Mouse (Mus musculus): ENCODE measurements around the gene Tnr. TPM values are rescaled to one million over a fixed set of nuclear protein-coding genes. Genes with fewer than 3 reads are reported as not detected.

Gene Tnr
- total and polyA plus RNA-seq, 2 experiments = not detected

- no peak overlapping the region for H3K4me3 ChIP-seq (ENCODE audit: insufficient read depth, low read depth, low read length)
- H3K27ac ChIP-seq (replicated peaks; ENCODE audit: insufficient read depth, low read depth, low read length) = no peak overlapping the region
- H3K4me1 ChIP-seq (ENCODE audit: control insufficient read depth, insufficient read depth, low read length) = no peaks in the 10 kb centered on the region
- DNase-seq (ENCODE audit: extremely low read depth, low read depth, low spot score) = no peak
- H3K79me2 ChIP-seq (ENCODE audit: control insufficient read depth, insufficient read depth, low read length) = no peaks in the 10 kb centered on the region
- TF ChIP-seq POLR2A (IDR thresholded peaks at IDR 0.05; ENCODE audit: extremely low read depth, insufficient read depth, low read length) (no peak), CTCF (IDR thresholded peaks at IDR 0.05; ENCODE audit: low read depth, low read length) (no peak)
- no peak overlapping the region for H3K9ac ChIP-seq (ENCODE audit: low read depth, low read length)
- H3K27me3 ChIP-seq (ENCODE audit: control insufficient read depth, insufficient read depth, low read length) = no peaks in the 10 kb centered on the region; the same call in 1 of the 2 replicates
- no peaks in the 10 kb centered on the region for H3K36me3 ChIP-seq (ENCODE audit: control insufficient read depth, insufficient read depth, low read length)
- 86% methylated on average over 2 of the region's 2 CpGs for WGBS
These were observed 157.7 kb downstream of the Tnr start for GRCm38 (mm10) chr1:159681252-159681651.

GRCm38 (mm10) chr1:159686476-159687231 is 163.1 kb downstream of the Tnr start:
- DNase-seq (ENCODE audit: extremely low read depth, low read depth, low spot score) = no peak

GRCm38 (mm10) chr1:159696717-159697116 is 173.1 kb downstream of the Tnr start:
- WGBS = 59% methylated on average over 4 of the region's 4 CpGs
- Histone ChIP-seq H3K4me3 (ENCODE audit: insufficient read depth, low read depth, low read length) (no peak overlapping the region), H3K79me2 (ENCODE audit: control insufficient read depth, insufficient read depth, low read length) (no peaks in the 10 kb centered on the region), H3K27me3 (ENCODE audit: control insufficient read depth, insufficient read depth, low read length) (no peaks in the 10 kb centered on the region), H3K9ac (ENCODE audit: low read depth, low read length) (no peak overlapping the region), H3K4me1 (ENCODE audit: control insufficient read depth, insufficient read depth, low read length) (no peaks in the 10 kb centered on the region), H3K36me3 (ENCODE audit: control insufficient read depth, insufficient read depth, low read length) (no peaks in the 10 kb centered on the region), H3K27ac (replicated peaks; ENCODE audit: insufficient read depth, low read depth, low read length) (no peak overlapping the region)
- DNase-seq (ENCODE audit: extremely low read depth, low read depth, low spot score) = no peak
- no peak for TF ChIP-seq CTCF (IDR thresholded peaks at IDR 0.05; ENCODE audit: low read depth, low read length)
- TF ChIP-seq POLR2A (IDR thresholded peaks at IDR 0.05; ENCODE audit: extremely low read depth, insufficient read depth, low read length) = no peak

More at GRCm38 (mm10) chr1:159686476-159687231, 163.1 kb downstream of the Tnr start:
- Histone ChIP-seq H3K9ac (ENCODE audit: low read depth, low read length) (no peak overlapping the region), H3K4me3 (ENCODE audit: insufficient read depth, low read depth, low read length) (no peak overlapping the region), H3K79me2 (ENCODE audit: control insufficient read depth, insufficient read depth, low read length) (no peaks in the 10 kb centered on the region), H3K27ac (replicated peaks; ENCODE audit: insufficient read depth, low read depth, low read length) (no peak overlapping the region), H3K27me3 (ENCODE audit: control insufficient read depth, insufficient read depth, low read length) (no peaks in the 10 kb centered on the region; the same call in 1 of the 2 replicates), H3K4me1 (ENCODE audit: control insufficient read depth, insufficient read depth, low read length) (no peaks in the 10 kb centered on the region), H3K36me3 (ENCODE audit: control insufficient read depth, insufficient read depth, low read length) (no peaks in the 10 kb centered on the region)
- no peak for TF ChIP-seq POLR2A (IDR thresholded peaks at IDR 0.05; ENCODE audit: extremely low read depth, insufficient read depth, low read length)
- no peak for TF ChIP-seq CTCF (IDR thresholded peaks at IDR 0.05; ENCODE audit: low read depth, low read length)
- WGBS = 66% methylated on average over 9 of the region's 9 CpGs

GRCm38 (mm10) chr1:159702038-159702437 is 178.5 kb downstream of the Tnr start:
- no peak overlapping the region for H3K4me3 ChIP-seq (ENCODE audit: insufficient read depth, low read depth, low read length)
- H3K27ac ChIP-seq (replicated peaks; ENCODE audit: insufficient read depth, low read depth, low read length) = no peak overlapping the region
- no peaks in the 10 kb centered on the region for H3K27me3 ChIP-seq (ENCODE audit: control insufficient read depth, insufficient read depth, low read length)
- H3K9ac ChIP-seq (ENCODE audit: low read depth, low read length) = no peak overlapping the region
- TF ChIP-seq POLR2A (IDR thresholded peaks at IDR 0.05; ENCODE audit: extremely low read depth, insufficient read depth, low read length) (no peak), CTCF (IDR thresholded peaks at IDR 0.05; ENCODE audit: low read depth, low read length) (no peak)
- H3K4me1 ChIP-seq (ENCODE audit: control insufficient read depth, insufficient read depth, low read length) = no peaks in the 10 kb centered on the region
- no peaks in the 10 kb centered on the region for H3K79me2 ChIP-seq (ENCODE audit: control insufficient read depth, insufficient read depth, low read length)
- no peak for DNase-seq (ENCODE audit: extremely low read depth, low read depth, low spot score)
- no peaks in the 10 kb centered on the region for H3K36me3 ChIP-seq (ENCODE audit: control insufficient read depth, insufficient read depth, low read length)
- WGBS = 87% methylated on average over 9 of the region's 9 CpGs

- H3K9ac ChIP-seq (ENCODE audit: low read depth, low read length) = no peak overlapping the region
- WGBS = 89% methylated on average over 3 of the region's 3 CpGs
- DNase-seq (ENCODE audit: extremely low read depth, low read depth, low spot score) = no peak
- no peak overlapping the region for H3K4me3 ChIP-seq (ENCODE audit: insufficient read depth, low read depth, low read length)
- H3K27ac ChIP-seq (replicated peaks; ENCODE audit: insufficient read depth, low read depth, low read length) = no peak overlapping the region
- H3K79me2 ChIP-seq (ENCODE audit: control insufficient read depth, insufficient read depth, low read length) = no peaks in the 10 kb centered on the region
- no peaks in the 10 kb centered on the region for H3K27me3 ChIP-seq (ENCODE audit: control insufficient read depth, insufficient read depth, low read length)
- H3K4me1 ChIP-seq (ENCODE audit: control insufficient read depth, insufficient read depth, low read length) = no peaks in the 10 kb centered on the region
- no peak for TF ChIP-seq POLR2A (IDR thresholded peaks at IDR 0.05; ENCODE audit: extremely low read depth, insufficient read depth, low read length)
- TF ChIP-seq CTCF (IDR thresholded peaks at IDR 0.05; ENCODE audit: low read depth, low read length) = no peak
- H3K36me3 ChIP-seq (ENCODE audit: control insufficient read depth, insufficient read depth, low read length) = no peaks in the 10 kb centered on the region
These were observed 181.4 kb downstream of the Tnr start for GRCm38 (mm10) chr1:159704925-159705324.

- DNase-seq (ENCODE audit: extremely low read depth, low read depth, low spot score) = no peak
- no peaks in the 10 kb centered on the region for H3K79me2 ChIP-seq (ENCODE audit: control insufficient read depth, insufficient read depth, low read length)
- WGBS = 79% methylated on average over 1 of the region's 1 CpGs
These were observed 192.7 kb downstream of the Tnr start for GRCm38 (mm10) chr1:159716301-159716700.

More at GRCm38 (mm10) chr1:159716301-159716700, 192.7 kb downstream of the Tnr start:
- no peaks in the 10 kb centered on the region for H3K36me3 ChIP-seq (ENCODE audit: control insufficient read depth, insufficient read depth, low read length)
- TF ChIP-seq CTCF (IDR thresholded peaks at IDR 0.05; ENCODE audit: low read depth, low read length) (no peak), POLR2A (IDR thresholded peaks at IDR 0.05; ENCODE audit: extremely low read depth, insufficient read depth, low read length) (no peak)
- no peak overlapping the region for H3K27ac ChIP-seq (replicated peaks; ENCODE audit: insufficient read depth, low read depth, low read length)
- no peak overlapping the region for H3K4me3 ChIP-seq (ENCODE audit: insufficient read depth, low read depth, low read length)
- H3K4me1 ChIP-seq (ENCODE audit: control insufficient read depth, insufficient read depth, low read length) = no peaks in the 10 kb centered on the region
- no peak overlapping the region for H3K9ac ChIP-seq (ENCODE audit: low read depth, low read length)
- H3K27me3 ChIP-seq (ENCODE audit: control insufficient read depth, insufficient read depth, low read length) = no peaks in the 10 kb centered on the region

Data from liver, adult 2 months (tissue).